8 mouse cellular contexts compared by ENCODE assay signal in the genomic region with DNA sequence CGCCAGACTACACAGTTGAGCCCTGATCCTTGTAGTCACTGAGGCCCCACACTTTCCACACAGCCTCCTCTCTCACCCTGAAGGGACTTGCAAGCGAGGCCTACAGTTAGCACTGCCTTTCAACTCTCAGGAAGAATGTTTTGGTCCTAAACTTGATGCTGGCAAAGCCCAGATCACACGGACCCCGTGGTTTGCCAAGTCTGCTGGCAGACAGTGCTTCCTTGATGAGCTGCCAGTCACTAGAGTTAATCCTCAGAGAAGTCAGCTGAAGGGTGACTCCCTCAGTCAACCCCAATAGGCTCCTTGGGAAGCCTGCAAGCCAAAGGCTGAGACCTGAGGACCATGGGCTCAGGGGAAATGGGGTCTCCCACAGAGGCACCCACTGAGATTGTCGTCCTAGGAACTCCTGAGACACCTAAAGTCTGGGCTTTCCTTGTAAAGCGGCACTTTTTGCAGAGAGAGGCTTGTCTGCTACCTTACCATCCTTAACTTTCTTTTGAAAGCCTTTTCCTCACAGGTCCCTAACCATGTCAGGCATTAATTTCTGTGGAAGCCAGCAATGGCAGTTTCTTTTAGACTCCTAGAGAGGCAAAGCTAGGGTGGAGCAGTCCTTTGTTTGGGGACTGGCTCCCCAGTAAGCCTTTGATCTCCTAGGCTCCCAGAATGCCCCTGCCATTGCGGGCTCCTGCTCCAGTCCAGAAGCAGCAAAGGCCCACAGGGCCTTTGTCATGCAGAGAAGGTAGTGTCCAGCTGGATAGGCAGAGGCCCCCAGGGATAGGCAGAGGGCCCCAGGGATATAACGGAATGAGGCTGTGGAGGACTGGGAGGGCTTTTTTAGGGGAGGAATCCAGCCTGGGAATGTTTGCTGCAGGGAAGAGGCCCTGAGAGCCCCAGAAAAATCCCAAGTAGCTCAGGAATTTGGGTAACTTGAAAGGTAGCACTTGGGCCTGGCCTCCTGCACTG. TPM values are rescaled to one million over a fixed set of nuclear protein-coding genes. Genes with fewer than 3 reads are reported as not detected.
DNase-seq lines count a peak whose midpoint lies in the region; ATAC-seq and TF ChIP-seq lines count a peak whose summit lies in the region.

No protein-coding gene starts in this region.

- ATAC-seq in heart, embryonic 15.5 days (replicated peaks; ENCODE audit: insufficient number of reproducible peaks, insufficient read depth, low FRiP score, low read depth): 0 out of 2 replicates have a peak, but pooled peaks have one; percentile 37
- no peak for ATAC-seq in liver, postnatal 0 days

- no peak overlapping the region for H3K4me2 ChIP-seq in heart, embryonic 15.5 days
- H3K4me2 ChIP-seq in liver, postnatal 0 days (ENCODE audit: low read depth, low read length): no peak overlapping the region

- TF ChIP-seq EP300 in liver, postnatal 0 days (IDR thresholded peaks at IDR 0.05; ENCODE audit: low read depth): no peak

- 32% methylated on average over 8 of the region's 8 CpGs for WGBS in embryonic facial prominence, embryonic 10.5 days
- 53% methylated on average over 8 of the region's 8 CpGs for WGBS in heart, embryonic 15.5 days
- 68% methylated on average over 8 of the region's 8 CpGs for WGBS in liver, postnatal 0 days (ENCODE audit: insufficient replicate concordance)

- H3K4me1 ChIP-seq in embryonic facial prominence, embryonic 10.5 days: peaks cover 32% of the 10 kb centered on the region
- peaks cover 16% of the 10 kb centered on the region for H3K4me1 ChIP-seq in heart, embryonic 15.5 days (replicated peaks)
- H3K4me1 ChIP-seq in liver, postnatal 0 days (ENCODE audit: insufficient read depth): peaks cover 6% of the 10 kb centered on the region; the same call in 1 of the 2 replicates

- no peak overlapping the region for H3K4me3 ChIP-seq in embryonic facial prominence, embryonic 10.5 days
- H3K4me3 ChIP-seq in heart, embryonic 15.5 days: no peak overlapping the region
- no peak overlapping the region for H3K4me3 ChIP-seq in liver, postnatal 0 days (ENCODE audit: low read depth, low read length)

- intact Hi-C loops in left cerebral cortex, postnatal 4 days (cut with DNase I): loop anchor here (5.0 kb wide), 1 partner anchor 75 kb away; no protein-coding TSS in a partner anchor

- peak; percentile 38 for DNase-seq in left cerebral cortex, postnatal 4 days
- no peak for DNase-seq in left cerebral cortex, adult 11 months (ENCODE audit: low spot score)
- DNase-seq in embryonic facial prominence, embryonic 10.5 days (ENCODE audit: low spot score): peak; percentile 65
- DNase-seq in lung, postnatal 36 days: peak; percentile 49
- DNase-seq in liver, postnatal 0 days: no peak
- no peak for DNase-seq in cerebellum, postnatal 36 days
- no peak for DNase-seq in right cerebral cortex, postnatal 25 days

- no peak for TF ChIP-seq CTCF in liver, postnatal 0 days (IDR thresholded peaks at IDR 0.05; ENCODE audit: low read depth)

- H3K27ac ChIP-seq in embryonic facial prominence, embryonic 10.5 days (replicated peaks): peak overlapping the region; percentile 83
- peak overlapping the region; percentile 61 for H3K27ac ChIP-seq in heart, embryonic 15.5 days
- H3K27ac ChIP-seq in liver, postnatal 0 days (ENCODE audit: low read depth): no peak overlapping the region

- peaks cover 18% of the 10 kb centered on the region for H3K36me3 ChIP-seq in embryonic facial prominence, embryonic 10.5 days (replicated peaks)
- no peaks in the 10 kb centered on the region for H3K36me3 ChIP-seq in heart, embryonic 15.5 days
- H3K36me3 ChIP-seq in liver, postnatal 0 days (replicated peaks; ENCODE audit: insufficient read depth, low read length): no peaks in the 10 kb centered on the region; the same call in 1 of the 2 replicates

- no peaks in the 10 kb centered on the region for H3K27me3 ChIP-seq in embryonic facial prominence, embryonic 10.5 days (replicated peaks; ENCODE audit: low read depth, poor library complexity, severe bottlenecking)
- H3K27me3 ChIP-seq in heart, embryonic 15.5 days: no peaks in the 10 kb centered on the region
- no peaks in the 10 kb centered on the region for H3K27me3 ChIP-seq in liver, postnatal 0 days (ENCODE audit: insufficient read depth, low read length)

- no peaks in the 10 kb centered on the region for H3K9me3 ChIP-seq in embryonic facial prominence, embryonic 10.5 days
- no peaks in the 10 kb centered on the region for H3K9me3 ChIP-seq in heart, embryonic 15.5 days (replicated peaks)
- no peaks in the 10 kb centered on the region for H3K9me3 ChIP-seq in liver, postnatal 0 days (ENCODE audit: low read length)

- no peak overlapping the region for H3K9ac ChIP-seq in heart, embryonic 15.5 days
- no peak overlapping the region for H3K9ac ChIP-seq in liver, postnatal 0 days (replicated peaks)

RNA-seq across cellular contexts. Expression of gene Traf6, which starts 44.4 kb away (rescaled TPM):
- total RNA-seq in left cerebral cortex, postnatal 4 days (2021): 10 to 100 TPM; 13.9 to 17.7 TPM
- 16.1 and 16.5 TPM in 2 replicates for polyA plus RNA-seq in embryonic facial prominence, embryonic 10.5 days (2016; fragmentation: Nextera tagmentation; extraction: Ambion mirVana)
- polyA plus RNA-seq in heart, embryonic 15.5 days (2015; fragmentation: Nextera tagmentation; extraction: Ambion mirVana): 3.9 and 6.1 TPM in 2 replicates
- 2.7 and 2.8 TPM in 2 replicates for polyA plus RNA-seq in liver, postnatal 0 days (2015; fragmentation: Nextera tagmentation; extraction: Ambion mirVana)

Comparison
In these comparisons a context has a peak if more than half of its experiments do, and no peak if none do; other contexts are left out.
1. DNase-seq: peak in left cerebral cortex, postnatal 4 days (single experiment), embryonic facial prominence, embryonic 10.5 days (single experiment) and lung, postnatal 36 days (single experiment); none in left cerebral cortex, adult 11 months (single experiment), liver, postnatal 0 days (single experiment), cerebellum, postnatal 36 days (0 of 2) and right cerebral cortex, postnatal 25 days (single experiment).